Mouse (Mus musculus) midbrain, embryonic 13.5 days (tissue): ENCODE measurements at regions not wholly inside any gene's neighbourhood (a gene's known extent, or its start where the extent isn't known, plus 50 kb on each side); places are given as distances from the start of the nearest gene placed in this dataset.
"Not testable (repeated sequence)": the region's sequence is repeated elsewhere in the genome, so short reads cannot be mapped to it uniquely, and the experiment has no call there.

Source experiments
- ATAC-seq: fragments of 200-750 bp; cut with Nextera tagmentation; 2 replicates; pipeline ENCODE4 v1.8.0; 2017; ENCODE audit warnings: mild to moderate bottlenecking, moderate TSS enrichment, moderate library complexity
- H3K27ac ChIP-seq: fragments of 300-500 bp; sonication (generic); 2 replicates; pipeline ENCODE4 v1.5.1; 2015; ENCODE audit warnings: inconsistent platforms, mild to moderate bottlenecking, moderate library complexity
- H3K27me3 ChIP-seq: fragments of 300-500 bp; sonication (generic); 2 replicates; pipeline ENCODE4 v1.6.1; 2015; ENCODE audit warnings: mild to moderate bottlenecking, inconsistent platforms
- H3K36me3 ChIP-seq: fragments of 300-500 bp; sonication (generic); 2 replicates; pipeline ENCODE4 v1.6.1; 2015; ENCODE audit warnings: mild to moderate bottlenecking, inconsistent platforms
- H3K4me1 ChIP-seq: fragments of 300-500 bp; sonication (generic); replicated peaks from 2 replicates; pipeline ENCODE4 v1.6.1; 2015; ENCODE audit warnings: inconsistent platforms
- H3K4me2 ChIP-seq: fragments of 300-500 bp; sonication (generic); replicated peaks from 2 replicates; pipeline ENCODE4 v1.6.1; 2015; ENCODE audit warnings: moderate library complexity, mild to moderate bottlenecking, inconsistent platforms
- H3K4me3 ChIP-seq: fragments of 300-500 bp; sonication (generic); replicated peaks from 2 replicates; pipeline ENCODE4 v1.5.1; 2015; ENCODE audit warnings: mild to moderate bottlenecking, inconsistent platforms
- H3K9ac ChIP-seq: fragments of 300-500 bp; sonication (generic); replicated peaks from 2 replicates; pipeline ENCODE4 v1.6.1; 2015; ENCODE audit warnings: mild to moderate bottlenecking, inconsistent platforms
- H3K9me3 ChIP-seq: fragments of 300-500 bp; sonication (generic); 2 replicates; pipeline ENCODE4 v1.6.1; 2016; ENCODE audit warnings: mild to moderate bottlenecking, inconsistent platforms
- WGBS: fragments of 180-500 bp; shearing (Covaris S2); methylation state at CpG from one replicate; pipeline ENCODE4 v1.1.7; 2015; 5-methylcytosine and 5-hydroxymethylcytosine counted together

- no peak for ATAC-seq
- WGBS: 87% methylated on average over 3 of the region's 3 CpGs
Measured at GRCm38 (mm10) chr10:117466391-117466790, 86.6 kb upstream of the Cpsf6 start.

GRCm38 (mm10) chr10:117465671-117466250, 85.9 kb upstream of the Cpsf6 start:
- Histone ChIP-seq H3K27ac (no peak overlapping the region), H3K27me3 (no peaks in the 10 kb centered on the region), H3K36me3 (no peaks in the 10 kb centered on the region), H3K9ac (no peak overlapping the region), H3K4me2 (no peak overlapping the region), H3K9me3 (no peaks in the 10 kb centered on the region), H3K4me3 (no peak overlapping the region), H3K4me1 (no peaks in the 10 kb centered on the region)
- WGBS: 70% methylated on average over 3 of the region's 3 CpGs
- ATAC-seq: no peak

More at GRCm38 (mm10) chr10:117466391-117466790, 86.6 kb upstream of the Cpsf6 start:
- Histone ChIP-seq H3K4me3 (no peak overlapping the region), H3K4me1 (no peaks in the 10 kb centered on the region), H3K4me2 (no peak overlapping the region), H3K9me3 (no peaks in the 10 kb centered on the region), H3K27me3 (no peaks in the 10 kb centered on the region), H3K36me3 (no peaks in the 10 kb centered on the region), H3K9ac (no peak overlapping the region), H3K27ac (no peak overlapping the region)

- Histone ChIP-seq H3K4me1 (no peaks in the 10 kb centered on the region), H3K27ac (no peak overlapping the region), H3K4me3 (no peak overlapping the region), H3K4me2 (no peak overlapping the region), H3K9me3 (no peaks in the 10 kb centered on the region), H3K36me3 (no peaks in the 10 kb centered on the region), H3K27me3 (no peaks in the 10 kb centered on the region), H3K9ac (no peak overlapping the region)
- no peak for ATAC-seq
- WGBS: 88% methylated on average over 12 of the region's 12 CpGs
Measured at GRCm38 (mm10) chr10:117465058-117465660, 85.3 kb upstream of the Cpsf6 start.

GRCm38 (mm10) chr10:117464331-117464730, 84.5 kb upstream of the Cpsf6 start:
- H3K27ac ChIP-seq, H3K27me3 ChIP-seq, H3K4me2 ChIP-seq, H3K4me3 ChIP-seq, ATAC-seq, H3K9me3 ChIP-seq, H3K4me1 ChIP-seq, H3K9ac ChIP-seq, H3K36me3 ChIP-seq: not testable (repeated sequence)

- Histone ChIP-seq H3K27me3 (no peaks in the 10 kb centered on the region), H3K9me3 (no peaks in the 10 kb centered on the region), H3K4me2 (no peak overlapping the region), H3K4me3 (no peak overlapping the region), H3K9ac (no peak overlapping the region), H3K36me3 (no peaks in the 10 kb centered on the region), H3K4me1 (no peaks in the 10 kb centered on the region), H3K27ac (no peak overlapping the region)
- 94% methylated on average over 8 of the region's 8 CpGs for WGBS
- ATAC-seq: no peak
Measured at GRCm38 (mm10) chr10:117463636-117464035, 83.8 kb upstream of the Cpsf6 start.

GRCm38 (mm10) chr10:117462921-117463320, 83.1 kb upstream of the Cpsf6 start:
- 95% methylated on average over 4 of the region's 4 CpGs for WGBS
- H3K9ac ChIP-seq: no peak overlapping the region
- no peaks in the 10 kb centered on the region for H3K27me3 ChIP-seq
- ATAC-seq: no peak
- H3K4me3 ChIP-seq: no peak overlapping the region
- no peak overlapping the region for H3K4me2 ChIP-seq
- no peaks in the 10 kb centered on the region for H3K9me3 ChIP-seq
- no peaks in the 10 kb centered on the region for H3K36me3 ChIP-seq
- no peaks in the 10 kb centered on the region for H3K4me1 ChIP-seq
- no peak overlapping the region for H3K27ac ChIP-seq

- H3K9ac ChIP-seq: no peak overlapping the region
- WGBS: 89% methylated on average over 11 of the region's 11 CpGs
- no peaks in the 10 kb centered on the region for H3K9me3 ChIP-seq
- H3K27me3 ChIP-seq: no peaks in the 10 kb centered on the region
- H3K4me1 ChIP-seq: no peaks in the 10 kb centered on the region
- H3K36me3 ChIP-seq: no peaks in the 10 kb centered on the region
- no peak overlapping the region for H3K4me3 ChIP-seq
- H3K27ac ChIP-seq: no peak overlapping the region
- no peak for ATAC-seq
- H3K4me2 ChIP-seq: no peak overlapping the region
Measured at GRCm38 (mm10) chr10:117461791-117462516, 82.1 kb upstream of the Cpsf6 start.

- Histone ChIP-seq H3K4me1 (no peaks in the 10 kb centered on the region), H3K36me3 (no peaks in the 10 kb centered on the region), H3K27ac (no peak overlapping the region), H3K4me3 (no peak overlapping the region), H3K4me2 (no peak overlapping the region), H3K9ac (no peak overlapping the region), H3K27me3 (no peaks in the 10 kb centered on the region), H3K9me3 (no peaks in the 10 kb centered on the region)
- no peak for ATAC-seq
- WGBS: 85% methylated on average over 4 of the region's 4 CpGs
Measured at GRCm38 (mm10) chr10:117461261-117461660, 81.4 kb upstream of the Cpsf6 start.

GRCm38 (mm10) chr10:117460366-117460730, 80.5 kb upstream of the Cpsf6 start:
- 91% methylated on average over 6 of the region's 6 CpGs for WGBS
- no peak for ATAC-seq
- Histone ChIP-seq H3K36me3 (no peaks in the 10 kb centered on the region), H3K27me3 (no peaks in the 10 kb centered on the region), H3K4me2 (no peak overlapping the region), H3K27ac (no peak overlapping the region), H3K4me3 (no peak overlapping the region), H3K4me1 (no peaks in the 10 kb centered on the region), H3K9me3 (no peaks in the 10 kb centered on the region), H3K9ac (no peak overlapping the region)

- Histone ChIP-seq H3K4me2 (no peak overlapping the region), H3K4me3 (no peak overlapping the region), H3K9ac (no peak overlapping the region), H3K36me3 (no peaks in the 10 kb centered on the region), H3K27ac (no peak overlapping the region), H3K4me1 (no peaks in the 10 kb centered on the region), H3K27me3 (no peaks in the 10 kb centered on the region), H3K9me3 (no peaks in the 10 kb centered on the region)
- no peak for ATAC-seq
- WGBS: 92% methylated on average over 10 of the region's 10 CpGs
Measured at GRCm38 (mm10) chr10:117459651-117460365, 80.0 kb upstream of the Cpsf6 start.

GRCm38 (mm10) chr10:117459041-117459475, 79.2 kb upstream of the Cpsf6 start:
- Histone ChIP-seq H3K9me3 (no peaks in the 10 kb centered on the region), H3K36me3 (no peaks in the 10 kb centered on the region), H3K9ac (no peak overlapping the region), H3K27me3 (no peaks in the 10 kb centered on the region), H3K27ac (no peak overlapping the region), H3K4me1 (no peaks in the 10 kb centered on the region), H3K4me2 (no peak overlapping the region), H3K4me3 (no peak overlapping the region)
- no peak for ATAC-seq
- WGBS: 93% methylated on average over 2 of the region's 2 CpGs
